9 mouse cellular contexts compared by ENCODE assay signal in genomic region chr6:71143894-71144455, GRCm38 (mm10). TPM values are rescaled to one million over a fixed set of nuclear protein-coding genes. Genes with fewer than 3 reads are reported as not detected.
A peak's percentile ranks its signal among the peaks of the same experiment; 100 is the strongest.
DNase-seq lines count a peak whose midpoint lies in the region; ATAC-seq and TF ChIP-seq lines count a peak whose summit lies in the region.
"Had no signal": no experiment of that assay in that cellular context is flagged by ENCODE, and none has a peak within 500 bp of the region (broad histone marks: within the 10 kb centered on the region; RNA-seq: fewer than 3 reads in every experiment).

Gene Thnsl2 (minus strand): TSS chr6:71144439.

- peak; percentile 13 for DNase-seq in 3T3-L1 (ENCODE audit: low read depth, low spot score)
- peak; percentile 41 for DNase-seq in fibroblast of lung, adult 2 months (ENCODE audit: low read depth)
- peak; percentile 80 for DNase-seq in limb, embryonic 14.5 days (ENCODE audit: low spot score)
- peak; percentile 79 for DNase-seq in midbrain, embryonic 14.5 days
- peak; percentile 28 to 40 for DNase-seq in spleen, postnatal 10 days (ENCODE audit: low spot score in 2 of 2)

- no peak for TF ChIP-seq POLR2A in bone marrow macrophage, adult 2 months (IDR thresholded peaks at IDR 0.05; ENCODE audit: borderline replicate concordance, low read depth, low read length)
- peak; percentile 47; the same call in 1 of the 2 replicates for TF ChIP-seq POLR2A in limb, embryonic 14.5 days (IDR thresholded peaks at IDR 0.05; ENCODE audit: borderline replicate concordance, extremely low read depth, insufficient read depth, insufficient read length)

- no peaks in the 10 kb centered on the region for H3K4me1 ChIP-seq in bone marrow macrophage, adult 2 months (ENCODE audit: control insufficient read depth, insufficient read depth, low read length)
- peaks cover 4% of the 10 kb centered on the region; the same call in 1 of the 2 replicates for H3K4me1 ChIP-seq in heart, embryonic 11.5 days (ENCODE audit: control insufficient read depth, insufficient read depth, low read length)
- peaks cover 12% of the 10 kb centered on the region for H3K4me1 ChIP-seq in kidney, embryonic 14.5 days (ENCODE audit: control insufficient read depth, insufficient read depth, low read length)
- H3K4me1 ChIP-seq in limb, embryonic 14.5 days (ENCODE audit: control insufficient read depth, insufficient read depth, low read length): peaks cover 2% of the 10 kb centered on the region; the same call in 1 of the 2 replicates
- H3K4me1 ChIP-seq in midbrain, embryonic 14.5 days (ENCODE audit: control insufficient read depth, insufficient read depth, low read length): peaks cover 5% of the 10 kb centered on the region

- H3K9me3 ChIP-seq in heart, embryonic 11.5 days (replicated peaks; ENCODE audit: control insufficient read depth, low read length): no peaks in the 10 kb centered on the region
- H3K9me3 ChIP-seq in kidney, embryonic 14.5 days (ENCODE audit: control insufficient read depth, low read length): no peaks in the 10 kb centered on the region; the same call in 1 of the 2 replicates
- H3K9me3 ChIP-seq in limb, embryonic 14.5 days (ENCODE audit: control insufficient read depth, low read length): no peaks in the 10 kb centered on the region
- no peaks in the 10 kb centered on the region for H3K9me3 ChIP-seq in midbrain, embryonic 14.5 days (ENCODE audit: control insufficient read depth, low read length)

- peak within 1 kb of the TSS; percentile 78 for H3K9ac ChIP-seq in heart, embryonic 11.5 days (ENCODE audit: low read depth, low read length)
- peak within 1 kb of the TSS; percentile 71 for H3K9ac ChIP-seq in kidney, embryonic 14.5 days (ENCODE audit: low read depth, low read length)
- H3K9ac ChIP-seq in limb, embryonic 14.5 days (ENCODE audit: low read depth, low read length, severe bottlenecking): peak within 1 kb of the TSS; percentile 83
- peak within 1 kb of the TSS; percentile 68 for H3K9ac ChIP-seq in midbrain, embryonic 14.5 days (replicated peaks; ENCODE audit: low read length)

- ATAC-seq in heart, embryonic 11.5 days (replicated peaks; ENCODE audit: insufficient number of reproducible peaks, low FRiP score, low TSS enrichment): peak; percentile 77
- peak; percentile 91 for ATAC-seq in kidney, embryonic 14.5 days (ENCODE audit: low FRiP score, low TSS enrichment)
- ATAC-seq in limb, embryonic 14.5 days (ENCODE audit: low FRiP score, low read depth): peak; percentile 91
- ATAC-seq in midbrain, embryonic 14.5 days (ENCODE audit: low FRiP score, low TSS enrichment): peak; percentile 88

- 1% methylated on average over 32 of the region's 32 CpGs for WGBS in heart, embryonic 11.5 days (ENCODE audit: insufficient replicate concordance)
- WGBS in kidney, embryonic 14.5 days: under 1% methylated on average over 32 of the region's 32 CpGs
- under 1% methylated on average over 32 of the region's 32 CpGs for WGBS in limb, embryonic 14.5 days
- WGBS in midbrain, embryonic 14.5 days: under 1% methylated on average over 32 of the region's 32 CpGs

- no peak within 1 kb of the TSS for H3K27ac ChIP-seq in bone marrow macrophage, adult 2 months (ENCODE audit: insufficient read depth, low read depth, low read length)
- peak within 1 kb of the TSS; percentile 54; the same call in 1 of the 2 replicates for H3K27ac ChIP-seq in heart, embryonic 11.5 days (ENCODE audit: low read depth, low read length)
- peak within 1 kb of the TSS; percentile 87 for H3K27ac ChIP-seq in kidney, embryonic 14.5 days (ENCODE audit: low read depth, low read length)
- H3K27ac ChIP-seq in limb, embryonic 14.5 days (replicated peaks; ENCODE audit: low read depth, low read length): peak within 1 kb of the TSS; percentile 74
- peak within 1 kb of the TSS; percentile 52 for H3K27ac ChIP-seq in midbrain, embryonic 14.5 days (replicated peaks; ENCODE audit: low read depth, low read length)

- H3K27me3 ChIP-seq in heart, embryonic 11.5 days (ENCODE audit: control insufficient read depth, insufficient read depth, low read length): 0 out of 2 replicates have a peak, but pooled peaks cover 2% of the 10 kb centered on the region
- H3K27me3 ChIP-seq in kidney, embryonic 14.5 days (ENCODE audit: control insufficient read depth, insufficient read depth, low read length): no peaks in the 10 kb centered on the region
- no peaks in the 10 kb centered on the region for H3K27me3 ChIP-seq in limb, embryonic 14.5 days (ENCODE audit: control insufficient read depth, insufficient read depth, low read length)
- H3K27me3 ChIP-seq in midbrain, embryonic 14.5 days (ENCODE audit: control insufficient read depth, insufficient read depth, low read length): no peaks in the 10 kb centered on the region
- H3K27me3 ChIP-seq: CH12.LX had no signal

- H3K36me3 ChIP-seq in heart, embryonic 11.5 days (ENCODE audit: control insufficient read depth, insufficient read depth, low read length): no peaks in the 10 kb centered on the region
- H3K36me3 ChIP-seq in kidney, embryonic 14.5 days (ENCODE audit: control insufficient read depth, insufficient read depth, low read length): no peaks in the 10 kb centered on the region
- H3K36me3 ChIP-seq in limb, embryonic 14.5 days (ENCODE audit: control insufficient read depth, insufficient read depth, low read length): no peaks in the 10 kb centered on the region
- H3K36me3 ChIP-seq in midbrain, embryonic 14.5 days (ENCODE audit: control insufficient read depth, insufficient read depth, low read length): no peaks in the 10 kb centered on the region

- peak within 1 kb of the TSS; percentile 82 for H3K4me2 ChIP-seq in heart, embryonic 11.5 days
- peak within 1 kb of the TSS; percentile 85 for H3K4me2 ChIP-seq in kidney, embryonic 14.5 days (replicated peaks; ENCODE audit: low read depth, low read length)
- peak within 1 kb of the TSS; percentile 82 for H3K4me2 ChIP-seq in limb, embryonic 14.5 days (replicated peaks; ENCODE audit: low read depth, low read length, severe bottlenecking)
- H3K4me2 ChIP-seq in midbrain, embryonic 14.5 days (ENCODE audit: low read length): peak within 1 kb of the TSS; percentile 82

- no peak for TF ChIP-seq CTCF in bone marrow macrophage, adult 2 months (IDR thresholded peaks at IDR 0.05; ENCODE audit: low read depth, low read length)

- peak within 1 kb of the TSS; percentile 63 for H3K4me3 ChIP-seq in bone marrow macrophage, adult 2 months (ENCODE audit: insufficient read depth, low read length)
- H3K4me3 ChIP-seq in heart, embryonic 11.5 days (ENCODE audit: low read depth, low read length): peak within 1 kb of the TSS; percentile 60
- peak within 1 kb of the TSS; percentile 63 for H3K4me3 ChIP-seq in kidney, embryonic 14.5 days (ENCODE audit: low read length)
- peak within 1 kb of the TSS; percentile 61 for H3K4me3 ChIP-seq in limb, embryonic 14.5 days (replicated peaks; ENCODE audit: low read length)
- peak within 1 kb of the TSS; percentile 58 for H3K4me3 ChIP-seq in midbrain, embryonic 14.5 days (replicated peaks; ENCODE audit: low read depth, low read length)

RNA-seq across cellular contexts. Expression of gene Thnsl2, which starts in this region (rescaled TPM):
- polyA plus RNA-seq in bone marrow macrophage, adult 2 months (2012; ENCODE audit: insufficient read depth, insufficient read length, missing spikeins): not detected in 2 replicates
- polyA plus RNA-seq in heart, embryonic 11.5 days (2014; fragmentation: Nextera tagmentation; extraction: Ambion mirVana): 4.9 and 5.1 TPM in 2 replicates
- polyA plus RNA-seq in kidney, embryonic 14.5 days (2014; fragmentation: Nextera tagmentation; extraction: Ambion mirVana): 21.4 and 25.7 TPM in 2 replicates
- 5.6 and 5.9 TPM in 2 replicates for polyA plus RNA-seq in limb, embryonic 14.5 days (2012; rRNA removed)
- polyA plus RNA-seq in limb, embryonic 14.5 days (2014; fragmentation: Nextera tagmentation; extraction: Ambion mirVana): 8.6 and 9.1 TPM in 2 replicates
- 3.5 and 3.9 TPM in 2 replicates for polyA plus RNA-seq in midbrain, embryonic 14.5 days (2014; fragmentation: Nextera tagmentation; extraction: Ambion mirVana)

Comparison
In these comparisons a context has a peak if more than half of its experiments do, and no peak if none do; other contexts are left out.
1. DNase-seq: peak in every context shown above with its lines; median percentile 80 in limb, embryonic 14.5 days; 79 in midbrain, embryonic 14.5 days; 41 in fibroblast of lung, adult 2 months; 34 in spleen, postnatal 10 days; 13 in 3T3-L1.